Mouse (Mus musculus) testis, adult 2 months (tissue): ENCODE results near the gene Pak6.

Experiments used
- CTCF ChIP-seq: fragments of 200-500 bp; IDR thresholded peaks from 2 replicates; pipeline ENCODE4 v1.5.1; 2012; ENCODE audit warnings: low read depth, mild to moderate bottlenecking, inconsistent platforms, low read length, moderate library complexity; ENCODE audit not compliant: control insufficient read depth, insufficient read depth, insufficient replicate concordance
- POLR2A ChIP-seq: fragments of 200-500 bp; IDR thresholded peaks from 2 replicates; pipeline ENCODE4 v1.6.1; 2012; ENCODE audit warnings: low read depth, mild to moderate bottlenecking, inconsistent platforms, low read length, moderate library complexity; ENCODE audit not compliant: control insufficient read depth

- TF ChIP-seq POLR2A (no peak), CTCF (no peak)
Observed at GRCm38 (mm10) chr2:118729194-118729593, 66.1 kb downstream of the Pak6 start.
